Mouse (Mus musculus) midbrain, embryonic 12.5 days (tissue): Measurements from ENCODE around the gene Cyp2b10. TPM values are rescaled to one million over a fixed set of nuclear protein-coding genes. Genes with fewer than 3 reads are reported as not detected.
"Not testable (repeated sequence)": the region's sequence is repeated elsewhere in the genome, so short reads cannot be mapped to it uniquely, and the experiment has no call there.

Experiments
- ATAC-seq: fragments of 200-750 bp; cut with Nextera tagmentation; 2 replicates; pipeline ENCODE4 v1.8.0; 2017; ENCODE audit warnings: low read depth, moderate TSS enrichment, moderate library complexity; ENCODE audit not compliant: low FRiP score
- H3K27ac ChIP-seq: fragments of 300-500 bp; sonication (generic); replicated peaks from 2 replicates; pipeline ENCODE4 v1.5.1; 2016; ENCODE audit warnings: mild to moderate bottlenecking
- H3K27me3 ChIP-seq: fragments of 300-500 bp; sonication (generic); 2 replicates; pipeline ENCODE4 v1.6.1; 2016; ENCODE audit warnings: mild to moderate bottlenecking
- H3K36me3 ChIP-seq: fragments of 300-500 bp; sonication (generic); 2 replicates; pipeline ENCODE4 v1.6.1; 2016
- H3K4me1 ChIP-seq: fragments of 300-500 bp; sonication (generic); 2 replicates; pipeline ENCODE4 v1.6.1; 2016
- H3K4me2 ChIP-seq: fragments of 300-500 bp; sonication (generic); replicated peaks from 2 replicates; pipeline ENCODE4 v1.6.1; 2016; ENCODE audit warnings: mild to moderate bottlenecking, moderate library complexity
- H3K4me3 ChIP-seq: fragments of 300-500 bp; sonication (generic); 2 replicates; pipeline ENCODE4 v1.5.1; 2016; ENCODE audit warnings: mild to moderate bottlenecking
- H3K9ac ChIP-seq: fragments of 300-500 bp; sonication (generic); replicated peaks from 2 replicates; pipeline ENCODE4 v1.6.1; 2016; ENCODE audit warnings: mild to moderate bottlenecking, moderate library complexity
- H3K9me3 ChIP-seq: fragments of 300-500 bp; sonication (generic); 2 replicates; pipeline ENCODE4 v1.6.1; 2016; ENCODE audit warnings: mild to moderate bottlenecking
- WGBS: fragments of 180-500 bp; shearing (Covaris S2); methylation state at CpG from one replicate; pipeline ENCODE4 v1.1.7; 2016; 5-methylcytosine and 5-hydroxymethylcytosine counted together
- polyA plus RNA-seq: library from polyadenylated mRNA; unstranded; fragments of >200 nt; fragmentation: Nextera tagmentation; extraction: Ambion mirVana; gene quantifications from 2 replicates; pipeline ENCODE4 v1.2.1, GENCODE M21; 2016

The Cyp2b10 gene
- polyA plus RNA-seq, 1 experiment from 2014 or later = not detected

DNA sequence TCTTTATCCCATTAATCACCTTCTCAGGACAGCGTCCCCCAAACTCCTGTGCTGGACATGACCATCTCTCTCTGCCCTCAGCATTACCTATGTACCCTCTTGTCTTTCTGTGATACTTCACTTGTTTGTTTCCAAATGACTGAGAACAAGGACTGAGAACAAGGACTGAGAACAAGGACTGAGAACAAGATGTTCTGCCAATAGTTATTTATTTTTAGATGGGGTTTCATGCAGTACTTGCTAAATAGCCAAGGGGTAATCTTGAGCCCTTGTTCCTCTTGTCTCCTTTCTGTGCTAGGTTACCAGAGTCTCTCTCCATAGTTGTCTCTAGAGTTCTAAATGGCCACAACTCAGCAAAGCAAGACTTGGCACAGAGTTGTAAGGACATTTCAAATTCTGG is 13.1 kb upstream of the Cyp2b10 start:
- ATAC-seq = no peak
- H3K9me3 ChIP-seq = no peaks in the 10 kb centered on the region
- no peaks in the 10 kb centered on the region for H3K36me3 ChIP-seq
- WGBS = 74% methylated on average over 1 of the region's 1 CpGs
- H3K27ac ChIP-seq = no peak overlapping the region
- no peaks in the 10 kb centered on the region for H3K4me1 ChIP-seq
- H3K9ac ChIP-seq = no peak overlapping the region
- H3K4me2 ChIP-seq = no peak overlapping the region
- H3K27me3 ChIP-seq = no peaks in the 10 kb centered on the region
- no peak overlapping the region for H3K4me3 ChIP-seq

DNA sequence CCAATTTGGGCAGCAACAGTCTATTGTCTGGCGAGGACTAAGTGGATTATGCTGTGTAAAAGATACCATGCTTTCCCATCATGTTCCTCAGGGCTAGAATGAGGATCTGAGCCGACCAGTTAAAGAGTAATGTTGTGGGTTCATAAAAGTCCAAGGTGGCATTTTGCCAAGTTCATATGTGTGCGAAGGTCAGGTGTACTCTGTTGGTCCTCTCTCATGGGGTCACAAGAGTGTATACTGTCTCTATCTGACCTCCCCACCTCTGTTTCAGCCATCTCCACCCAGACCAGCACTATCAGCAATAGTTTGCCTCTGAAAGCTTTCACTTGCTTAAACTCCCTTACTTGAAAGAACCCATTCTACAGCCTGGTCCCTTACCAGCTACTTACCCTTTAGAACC is 9.7 kb upstream of the Cyp2b10 start:
- Histone ChIP-seq H3K36me3 (no peaks in the 10 kb centered on the region), H3K4me1 (no peaks in the 10 kb centered on the region), H3K9me3 (no peaks in the 10 kb centered on the region), H3K9ac (no peak overlapping the region), H3K4me3 (no peak overlapping the region), H3K4me2 (no peak overlapping the region), H3K27me3 (no peaks in the 10 kb centered on the region), H3K27ac (no peak overlapping the region)
- no peak for ATAC-seq
- WGBS = 78% methylated on average over 3 of the region's 3 CpGs

DNA sequence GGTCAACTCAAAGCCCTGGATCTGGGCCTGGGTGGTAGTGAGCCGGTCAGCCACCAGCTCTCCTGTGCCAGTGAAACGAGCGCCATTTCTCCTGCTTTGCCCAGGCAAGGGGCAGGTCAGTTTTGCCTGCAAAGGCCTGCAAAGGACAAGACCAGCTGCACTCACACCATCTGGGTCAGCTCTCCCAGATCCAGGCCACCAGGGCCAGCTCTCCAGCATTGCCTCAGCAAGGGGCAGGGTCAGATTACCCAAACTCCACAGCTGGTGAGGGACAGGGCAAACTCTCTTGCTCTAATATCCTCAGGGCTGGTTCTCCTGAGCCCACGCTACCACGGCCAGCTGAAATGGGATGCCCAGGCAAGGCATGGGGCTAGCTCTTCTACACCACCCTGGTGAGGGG is 4.3 kb upstream of the Cyp2b10 start:
- WGBS = 80% methylated on average over 5 of the region's 5 CpGs
- Histone ChIP-seq H3K4me3 (no peak overlapping the region), H3K9ac (no peak overlapping the region), H3K4me2 (no peak overlapping the region), H3K4me1 (no peaks in the 10 kb centered on the region), H3K27ac (no peak overlapping the region), H3K9me3 (no peaks in the 10 kb centered on the region), H3K36me3 (no peaks in the 10 kb centered on the region), H3K27me3 (no peaks in the 10 kb centered on the region)
- no peak for ATAC-seq

DNA sequence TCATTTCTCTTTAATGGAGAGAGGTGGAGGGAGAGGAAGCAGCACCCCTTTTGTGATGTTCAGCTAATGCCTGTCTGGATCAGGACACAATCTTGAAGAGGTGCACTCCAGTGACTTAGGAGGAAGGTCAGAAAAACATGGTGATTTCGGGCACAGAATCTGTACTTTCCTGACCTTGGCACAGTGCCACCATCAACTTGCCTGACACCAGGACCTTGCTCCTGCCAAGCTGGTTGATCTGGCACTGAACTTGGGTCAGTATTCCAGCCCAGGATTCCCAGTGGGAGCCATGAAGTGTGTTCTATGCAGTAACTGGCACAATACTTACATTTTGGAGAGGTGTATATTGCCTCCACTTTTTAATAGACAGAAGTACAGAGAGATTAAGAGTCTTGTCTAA is 2.3 kb upstream of the Cyp2b10 start:
- no peak overlapping the region for H3K4me2 ChIP-seq
- WGBS = 68% methylated on average over 1 of the region's 1 CpGs
- H3K4me3 ChIP-seq = no peak overlapping the region
- no peaks in the 10 kb centered on the region for H3K36me3 ChIP-seq
- 0 out of 2 replicates have a peak, but pooled peaks cover under 1% of the 10 kb centered on the region for H3K9me3 ChIP-seq
- no peak overlapping the region for H3K9ac ChIP-seq
- H3K4me1 ChIP-seq = no peaks in the 10 kb centered on the region
- ATAC-seq = no peak
- H3K27ac ChIP-seq = no peak overlapping the region
- no peaks in the 10 kb centered on the region for H3K27me3 ChIP-seq

DNA sequence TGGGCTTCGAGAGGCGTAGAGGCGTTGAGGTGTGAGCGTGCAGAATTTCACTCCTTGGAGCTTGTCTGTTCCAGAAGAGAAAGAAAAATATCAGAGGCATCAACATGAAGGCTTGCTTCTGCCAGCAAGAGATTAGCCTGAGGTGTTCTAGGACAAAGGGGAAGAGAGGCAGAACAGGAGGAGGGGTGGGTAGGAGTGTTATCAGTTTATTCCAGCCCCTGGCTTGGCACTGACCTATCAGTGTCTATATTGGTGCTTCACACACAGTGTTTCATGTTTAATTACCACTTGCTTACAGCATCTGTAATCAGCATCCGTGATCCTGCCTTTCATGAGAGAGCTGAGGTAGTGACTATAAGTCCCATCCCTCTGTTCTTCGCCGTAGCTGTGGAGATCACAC is 644 bp downstream of the Cyp2b10 start:
- Histone ChIP-seq H3K9ac (no peak overlapping the region), H3K27ac (no peak overlapping the region), H3K9me3 (0 out of 2 replicates have a peak, but pooled peaks cover 5% of the 10 kb centered on the region), H3K4me2 (no peak overlapping the region), H3K36me3 (no peaks in the 10 kb centered on the region), H3K4me3 (no peak overlapping the region), H3K4me1 (no peaks in the 10 kb centered on the region), H3K27me3 (no peaks in the 10 kb centered on the region)
- WGBS = 92% methylated on average over 7 of the region's 7 CpGs
- ATAC-seq = no peak

DNA sequence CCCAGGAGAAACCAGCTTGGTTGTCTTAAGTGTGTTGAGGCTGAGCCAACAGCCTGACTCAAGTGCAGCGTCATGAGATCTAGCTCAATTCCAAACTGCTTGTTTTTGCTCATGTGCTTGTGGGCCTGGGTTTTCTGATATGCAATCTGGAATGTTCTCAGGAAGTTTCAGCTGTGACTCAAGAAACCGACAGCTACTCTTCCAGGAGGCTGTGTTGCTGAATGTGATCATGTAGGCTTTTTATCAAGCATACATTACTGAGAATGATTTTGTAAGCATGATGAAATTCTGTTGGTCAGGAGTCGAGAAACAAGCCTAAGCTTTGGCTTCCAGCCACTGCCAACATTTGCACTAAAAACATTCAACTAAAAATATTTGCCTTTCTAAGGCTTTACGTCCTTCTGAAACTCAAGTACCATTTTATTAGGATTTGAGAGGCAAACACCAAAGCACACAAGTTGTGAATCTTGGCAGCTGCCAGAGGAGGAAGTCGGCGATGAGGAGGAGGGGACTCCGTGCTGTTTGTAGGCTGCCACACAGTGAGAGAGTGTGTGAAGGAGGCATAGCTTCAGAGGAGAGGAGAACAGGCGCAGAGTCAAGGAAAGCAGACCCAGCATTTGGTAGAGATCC is 4.8 kb downstream of the Cyp2b10 start:
- Histone ChIP-seq H3K4me2 (no peak overlapping the region), H3K36me3 (no peaks in the 10 kb centered on the region), H3K27me3 (no peaks in the 10 kb centered on the region), H3K4me3 (no peak overlapping the region), H3K4me1 (no peaks in the 10 kb centered on the region), H3K9me3 (0 out of 2 replicates have a peak, but pooled peaks cover 5% of the 10 kb centered on the region), H3K9ac (no peak overlapping the region), H3K27ac (no peak overlapping the region)
- no peak for ATAC-seq
- 82% methylated on average over 8 of the region's 8 CpGs for WGBS

DNA sequence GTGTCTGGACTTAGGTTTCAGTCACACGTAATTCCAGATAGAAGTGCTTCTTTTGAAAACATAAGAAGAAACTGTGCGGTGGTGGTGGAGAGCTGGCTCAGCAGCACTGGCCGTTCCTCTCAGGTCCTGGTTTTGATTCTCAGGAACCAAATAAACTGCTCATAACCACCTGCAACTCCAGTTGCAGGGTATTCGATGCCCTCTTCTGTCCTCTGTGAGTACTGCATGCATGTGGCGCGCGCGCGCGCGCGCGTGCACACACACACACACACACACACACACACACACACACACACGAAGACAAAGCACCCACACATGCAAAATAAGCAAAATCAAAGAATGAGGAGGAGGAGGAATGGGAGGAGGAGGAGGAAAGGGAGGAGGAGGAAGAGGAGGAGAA is 5.7 kb downstream of the Cyp2b10 start:
- no peak overlapping the region for H3K4me2 ChIP-seq
- H3K4me3 ChIP-seq = no peak overlapping the region
- no peaks in the 10 kb centered on the region for H3K36me3 ChIP-seq
- 0 out of 2 replicates have a peak, but pooled peaks cover 5% of the 10 kb centered on the region for H3K9me3 ChIP-seq
- 39% methylated on average over 9 of the region's 14 CpGs for WGBS
- no peak for ATAC-seq
- H3K9ac ChIP-seq = no peak overlapping the region
- no peaks in the 10 kb centered on the region for H3K27me3 ChIP-seq
- H3K27ac ChIP-seq = no peak overlapping the region
- H3K4me1 ChIP-seq = no peaks in the 10 kb centered on the region

DNA sequence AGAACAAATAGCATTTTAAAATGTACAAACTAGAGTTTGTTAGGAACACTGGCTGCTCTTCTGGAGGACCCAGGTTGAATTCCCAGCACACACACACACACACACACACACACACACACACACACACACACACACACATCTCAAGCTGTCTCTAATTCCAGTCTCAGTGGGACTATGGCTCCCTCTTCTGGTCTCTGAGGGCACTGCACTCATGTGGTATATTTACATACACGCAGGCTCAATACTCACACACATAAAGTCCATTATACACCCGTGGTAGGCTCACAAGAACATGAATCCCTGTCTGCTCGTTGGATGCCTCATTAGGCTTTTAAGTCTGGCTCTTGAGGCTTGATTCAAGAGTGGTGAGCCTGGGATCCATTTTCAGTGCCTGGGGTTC is 6.6 kb downstream of the Cyp2b10 start:
- H3K9ac ChIP-seq = no peak overlapping the region
- no peaks in the 10 kb centered on the region for H3K4me1 ChIP-seq
- 50% methylated on average over 3 of the region's 3 CpGs for WGBS
- H3K27me3 ChIP-seq = no peaks in the 10 kb centered on the region
- H3K36me3 ChIP-seq = no peaks in the 10 kb centered on the region
- 0 out of 2 replicates have a peak, but pooled peaks cover 5% of the 10 kb centered on the region for H3K9me3 ChIP-seq
- ATAC-seq = no peak
- H3K4me3 ChIP-seq = no peak overlapping the region
- H3K4me2 ChIP-seq = no peak overlapping the region
- no peak overlapping the region for H3K27ac ChIP-seq

DNA sequence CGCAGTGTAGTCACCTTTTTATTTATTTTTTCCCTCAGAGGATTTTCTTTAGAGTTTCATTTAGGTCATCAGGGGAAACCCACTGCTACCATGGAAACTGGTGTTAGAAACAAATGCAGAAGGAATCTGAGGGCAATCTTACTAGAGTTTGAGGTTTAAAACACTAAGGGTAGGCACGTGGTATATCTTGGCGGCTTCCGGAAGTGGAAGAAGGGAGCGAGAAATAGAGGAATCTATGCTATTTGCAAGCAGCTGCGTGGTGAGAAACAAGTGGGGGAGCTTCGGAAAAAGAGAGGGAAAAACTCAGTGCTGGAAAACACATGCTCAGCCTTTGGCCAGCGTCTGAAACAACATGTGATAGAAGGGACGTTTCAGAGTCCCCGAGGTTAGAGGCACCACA is 7.1 kb downstream of the Cyp2b10 start:
- Histone ChIP-seq H3K4me3 (no peak overlapping the region), H3K27ac (no peak overlapping the region), H3K9me3 (0 out of 2 replicates have a peak, but pooled peaks cover 5% of the 10 kb centered on the region), H3K4me2 (no peak overlapping the region), H3K4me1 (no peaks in the 10 kb centered on the region), H3K27me3 (no peaks in the 10 kb centered on the region), H3K36me3 (no peaks in the 10 kb centered on the region), H3K9ac (no peak overlapping the region)
- WGBS = 73% methylated on average over 10 of the region's 10 CpGs
- no peak for ATAC-seq

DNA sequence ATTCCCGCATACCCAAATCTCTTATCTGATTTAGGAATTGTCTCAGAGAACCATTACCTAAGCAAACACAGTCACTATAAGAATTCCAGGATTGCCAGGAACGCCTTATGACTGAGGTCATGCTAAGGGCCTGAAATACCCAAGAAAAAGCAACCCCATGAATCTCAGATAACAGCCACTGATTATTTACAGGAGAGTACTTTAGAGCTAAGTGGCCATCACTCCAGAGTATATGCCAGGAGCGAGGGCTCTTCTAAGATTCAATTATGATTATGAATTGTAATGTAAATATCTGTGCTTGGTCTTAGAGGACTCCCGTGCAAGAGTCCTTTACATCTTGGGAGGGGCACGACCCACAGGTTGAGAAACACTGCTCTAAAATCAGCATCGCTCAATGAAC is 10.0 kb downstream of the Cyp2b10 start:
- Histone ChIP-seq H3K36me3 (no peaks in the 10 kb centered on the region), H3K27ac (no peak overlapping the region), H3K4me1 (no peaks in the 10 kb centered on the region), H3K4me3 (no peak overlapping the region), H3K9me3 (peaks cover 10% of the 10 kb centered on the region; the same call in 1 of the 2 replicates), H3K4me2 (no peak overlapping the region), H3K27me3 (no peaks in the 10 kb centered on the region), H3K9ac (no peak overlapping the region)
- ATAC-seq = no peak
- WGBS = 73% methylated on average over 6 of the region's 6 CpGs

DNA sequence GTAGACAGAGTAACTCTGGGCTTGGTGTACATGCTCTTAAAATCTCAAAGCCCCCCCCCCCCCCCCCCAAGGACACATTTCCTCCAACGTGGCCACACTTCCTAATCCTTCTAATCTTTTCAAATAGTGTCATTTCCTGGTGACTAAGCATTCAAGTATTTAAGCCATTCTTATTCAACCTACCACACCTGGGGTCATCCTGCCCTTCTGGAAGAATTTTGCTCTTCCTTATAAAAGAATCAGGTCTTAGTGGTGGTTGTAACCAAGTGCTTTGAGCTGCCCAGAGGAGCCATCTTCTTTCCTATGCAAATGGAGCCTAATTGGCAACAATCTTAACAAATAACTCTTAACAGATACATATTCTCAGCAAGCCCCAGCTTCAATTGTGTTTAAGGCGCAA is 12.6 kb downstream of the Cyp2b10 start:
- Histone ChIP-seq H3K4me1 (no peaks in the 10 kb centered on the region), H3K4me3 (no peak overlapping the region), H3K9me3 (peaks cover 10% of the 10 kb centered on the region; the same call in 1 of the 2 replicates), H3K9ac (no peak overlapping the region), H3K4me2 (no peak overlapping the region), H3K27ac (no peak overlapping the region), H3K27me3 (no peaks in the 10 kb centered on the region), H3K36me3 (no peaks in the 10 kb centered on the region)
- WGBS = 65% methylated on average over 2 of the region's 2 CpGs
- ATAC-seq = no peak

DNA sequence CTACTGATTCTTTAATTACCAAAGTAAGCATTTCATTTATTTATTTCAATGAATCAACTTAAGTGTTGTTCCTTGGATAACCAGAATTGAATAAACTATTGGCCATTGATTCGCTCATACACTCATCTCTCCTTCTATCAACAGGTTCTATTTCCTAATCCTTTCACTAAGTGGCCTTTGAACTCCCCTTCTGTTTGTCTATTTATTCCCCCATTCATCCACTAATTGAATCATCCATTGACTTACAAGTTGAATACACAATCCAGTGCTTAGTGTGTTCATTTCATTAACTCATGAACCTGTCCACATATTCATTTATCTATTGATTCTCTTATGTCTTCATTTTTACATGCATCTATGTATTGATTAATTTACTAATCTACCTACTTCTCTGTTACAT is 18.7 kb downstream of the Cyp2b10 start:
- no peak overlapping the region for H3K4me3 ChIP-seq
- H3K4me1 ChIP-seq = no peaks in the 10 kb centered on the region
- H3K36me3 ChIP-seq = no peaks in the 10 kb centered on the region
- H3K27me3 ChIP-seq = no peaks in the 10 kb centered on the region
- no peak for ATAC-seq
- H3K9ac ChIP-seq = no peak overlapping the region
- no peak overlapping the region for H3K4me2 ChIP-seq
- H3K27ac ChIP-seq = no peak overlapping the region
- 70% methylated on average over 1 of the region's 1 CpGs for WGBS
- no peaks in the 10 kb centered on the region for H3K9me3 ChIP-seq

DNA sequence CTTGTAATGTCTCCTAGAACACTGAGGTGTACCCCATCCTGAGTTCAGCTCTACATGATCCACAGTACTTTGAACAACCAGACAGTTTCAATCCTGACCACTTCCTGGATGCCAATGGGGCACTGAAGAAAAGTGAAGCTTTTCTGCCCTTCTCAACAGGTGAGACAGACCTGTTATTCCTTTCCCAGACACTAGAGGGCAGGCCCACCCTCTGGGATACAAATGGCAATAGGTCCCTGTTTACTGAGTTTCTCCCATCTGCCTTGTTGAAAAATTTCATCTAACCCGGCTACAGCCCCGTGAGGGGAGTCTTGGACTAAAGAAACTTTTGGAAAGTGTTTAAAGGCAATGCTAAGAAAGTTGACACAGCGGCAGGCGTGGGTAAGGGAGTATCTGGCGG is 19.9 kb downstream of the Cyp2b10 start:
- ATAC-seq = not testable (repeated sequence)

More for the DNA sequence above, 19.9 kb downstream of the Cyp2b10 start:
- not testable (repeated sequence) for H3K27ac ChIP-seq, H3K4me1 ChIP-seq, H3K9me3 ChIP-seq, H3K9ac ChIP-seq, H3K4me2 ChIP-seq, H3K4me3 ChIP-seq, H3K36me3 ChIP-seq, H3K27me3 ChIP-seq
- 65% methylated on average over 5 of the region's 5 CpGs for WGBS
